Mouse (Mus musculus) intestine, embryonic 14.5 days (tissue): Measurements from ENCODE around the gene Axl. TPM values are rescaled to one million over a fixed set of nuclear protein-coding genes. Genes with fewer than 3 reads are reported as not detected.

ENCODE experiments used
- ATAC-seq: fragments of 200-750 bp; cut with Nextera tagmentation; replicated peaks from 2 replicates; pipeline ENCODE4 v1.8.0; 2017; ENCODE audit warnings: low read depth, moderate number of reproducible peaks, moderate TSS enrichment, moderate library complexity; ENCODE audit not compliant: low FRiP score, low TSS enrichment
- DNase-seq: peaks from one replicate; pipeline ENCODE4 v3.0.0-alpha.2; 2018; ENCODE audit warnings: low spot score
- H3K27ac ChIP-seq: fragments of 300-500 bp; sonication (generic); 2 replicates; pipeline ENCODE4 v1.5.1; 2014; ENCODE audit warnings: low read depth, mild to moderate bottlenecking, control low read depth
- H3K27me3 ChIP-seq: fragments of 300-500 bp; sonication (generic); replicated peaks from 2 replicates; pipeline ENCODE4 v1.6.1; 2014; ENCODE audit warnings: low read length, control low read depth; ENCODE audit not compliant: control insufficient read depth, insufficient read depth
- H3K36me3 ChIP-seq: fragments of 300-500 bp; sonication (generic); 2 replicates; pipeline ENCODE4 v1.6.1; 2014; ENCODE audit warnings: low read length, control low read depth; ENCODE audit not compliant: control insufficient read depth, insufficient read depth
- H3K4me1 ChIP-seq: fragments of 300-500 bp; sonication (generic); replicated peaks from 2 replicates; pipeline ENCODE4 v1.6.1; 2014; ENCODE audit warnings: low read length, control low read depth, mixed read lengths; ENCODE audit not compliant: control insufficient read depth, insufficient read depth
- H3K4me2 ChIP-seq: fragments of 300-500 bp; sonication (generic); 2 replicates; pipeline ENCODE4 v1.6.1; 2014; ENCODE audit warnings: low read length
- H3K4me3 ChIP-seq: fragments of 300-500 bp; sonication (generic); 2 replicates; pipeline ENCODE4 v1.5.1; 2014; ENCODE audit warnings: low read depth, low read length, control low read depth, mixed read lengths
- H3K9ac ChIP-seq: fragments of 300-500 bp; sonication (generic); 2 replicates; pipeline ENCODE4 v1.6.1; 2014; ENCODE audit warnings: mild to moderate bottlenecking, low read length
- H3K9me3 ChIP-seq: fragments of 300-500 bp; sonication (generic); 2 replicates; pipeline ENCODE4 v1.6.1; 2016; ENCODE audit warnings: low read length, control low read depth; ENCODE audit not compliant: control insufficient read depth
- WGBS: fragments of 180-500 bp; shearing (Covaris S2); extraction: QIAGEN DNeasy Blood & Tissue Kit; methylation state at CpG from one replicate; pipeline ENCODE4 v1.1.7; 2014; 5-methylcytosine and 5-hydroxymethylcytosine counted together
- polyA plus RNA-seq: library from polyadenylated mRNA; unstranded; fragments of >200 nt; fragmentation: Nextera tagmentation; extraction: Ambion mirVana; gene quantifications from 2 replicates; pipeline ENCODE4 v1.2.1, GENCODE M21; 2014

Gene Axl
- polyA plus RNA-seq, 1 experiment from 2014 or later: 71.1 TPM

DNA sequence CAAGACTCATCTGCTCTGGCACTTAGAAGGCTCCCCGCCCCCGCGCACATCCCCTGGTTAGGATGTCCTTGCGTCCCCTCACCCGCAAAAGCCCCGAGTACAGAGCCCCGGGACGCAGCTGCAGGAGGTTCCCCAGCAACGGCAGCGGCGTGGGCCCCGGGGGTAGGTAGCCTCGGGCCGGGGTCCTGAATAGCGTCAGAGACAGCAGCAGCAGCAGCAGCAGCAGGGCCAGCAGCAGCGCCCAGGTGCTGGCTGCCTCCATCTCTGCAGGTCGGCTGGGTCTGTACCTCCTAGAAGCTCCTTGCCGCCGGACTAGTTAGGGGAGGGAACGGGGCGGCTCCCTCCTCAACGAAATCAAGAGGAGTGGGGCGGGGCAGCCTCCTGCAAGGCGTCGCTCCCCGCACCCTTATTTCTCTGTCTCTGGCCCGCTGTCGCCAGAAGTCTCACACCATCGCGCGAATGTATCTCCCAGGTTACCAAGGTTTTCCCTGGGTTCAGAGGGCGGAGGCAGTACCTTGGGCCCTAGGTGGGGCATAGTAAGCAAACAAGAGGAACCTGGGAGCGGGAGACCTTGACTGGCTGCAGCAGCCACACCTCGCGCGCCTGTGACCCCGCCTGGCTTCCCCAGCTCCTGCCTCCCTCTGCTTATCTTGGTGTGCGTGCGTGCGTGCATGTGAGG, 27.9 kb upstream of the Axl start, which contains the start of gene Cyp2s1:
Gene Cyp2s1 (minus strand): TSS at position 673 of the 679 bp plus-strand sequence.
- DNase-seq (peak; percentile 75), ATAC-seq (peak; percentile 90)
- WGBS: 2% methylated on average over 40 of the region's 40 CpGs

GRCm38 (mm10) chr7:25815571-25815970, 27.1 kb upstream of the Axl start:
- Histone ChIP-seq H3K27me3 (peaks cover 5% of the 10 kb centered on the region; the same call in 1 of the 2 replicates), H3K9ac (peak overlapping the region; percentile 55), H3K36me3 (no peaks in the 10 kb centered on the region), H3K4me2 (peak overlapping the region; percentile 84), H3K4me1 (peaks cover 4% of the 10 kb centered on the region; the same call in 1 of the 2 replicates), H3K4me3 (peak overlapping the region; percentile 46), H3K27ac (peak overlapping the region; percentile 62; the same call in 1 of the 2 replicates), H3K9me3 (no peaks in the 10 kb centered on the region)
- DNase-seq (no peak), ATAC-seq (no peak)
- 13% methylated on average over 7 of the region's 7 CpGs for WGBS

More for the DNA sequence above, 27.9 kb upstream of the Axl start, which contains the start of gene Cyp2s1:
- peak within 1 kb of the TSS; percentile 84 for H3K4me2 ChIP-seq
- no peaks in the 10 kb centered on the region for H3K36me3 ChIP-seq
- peak within 1 kb of the TSS; percentile 46 for H3K4me3 ChIP-seq
- H3K9ac ChIP-seq: peak within 1 kb of the TSS; percentile 55
- peak within 1 kb of the TSS; percentile 62; the same call in 1 of the 2 replicates for H3K27ac ChIP-seq
- no peaks in the 10 kb centered on the region for H3K9me3 ChIP-seq
- H3K27me3 ChIP-seq: peaks cover 5% of the 10 kb centered on the region; the same call in 1 of the 2 replicates
- H3K4me1 ChIP-seq: peaks cover 4% of the 10 kb centered on the region; the same call in 1 of the 2 replicates

DNA sequence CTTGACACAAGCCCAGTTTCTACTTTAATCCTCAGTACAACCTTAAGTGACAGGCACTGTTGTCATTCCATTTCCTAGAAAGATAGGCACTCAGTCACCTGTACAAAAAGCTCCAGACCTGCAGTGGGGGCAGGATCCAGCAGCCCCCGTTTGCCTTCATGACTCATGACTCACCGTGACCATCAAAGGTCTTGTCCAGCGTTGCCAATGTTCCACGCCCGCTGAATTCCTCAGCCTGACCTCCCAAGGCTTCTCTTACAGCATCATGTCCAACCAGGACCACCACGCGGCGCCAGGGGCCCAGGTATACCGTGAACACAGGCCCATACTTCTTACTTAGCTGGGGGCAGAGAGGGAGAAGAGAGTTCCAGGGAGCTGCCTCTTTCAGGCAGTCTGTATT, 26.2 kb upstream of the Axl start:
- peaks cover 4% of the 10 kb centered on the region; the same call in 1 of the 2 replicates for H3K4me1 ChIP-seq
- ATAC-seq (no peak), DNase-seq (no peak)
- 73% methylated on average over 9 of the region's 9 CpGs for WGBS
- H3K9ac ChIP-seq: no peak overlapping the region
- H3K36me3 ChIP-seq: no peaks in the 10 kb centered on the region
- H3K4me3 ChIP-seq: no peak overlapping the region
- no peak overlapping the region for H3K27ac ChIP-seq
- H3K9me3 ChIP-seq: no peaks in the 10 kb centered on the region
- H3K27me3 ChIP-seq: peaks cover 5% of the 10 kb centered on the region; the same call in 1 of the 2 replicates
- H3K4me2 ChIP-seq: peak overlapping the region; percentile 84; the same call in 1 of the 2 replicates

DNA sequence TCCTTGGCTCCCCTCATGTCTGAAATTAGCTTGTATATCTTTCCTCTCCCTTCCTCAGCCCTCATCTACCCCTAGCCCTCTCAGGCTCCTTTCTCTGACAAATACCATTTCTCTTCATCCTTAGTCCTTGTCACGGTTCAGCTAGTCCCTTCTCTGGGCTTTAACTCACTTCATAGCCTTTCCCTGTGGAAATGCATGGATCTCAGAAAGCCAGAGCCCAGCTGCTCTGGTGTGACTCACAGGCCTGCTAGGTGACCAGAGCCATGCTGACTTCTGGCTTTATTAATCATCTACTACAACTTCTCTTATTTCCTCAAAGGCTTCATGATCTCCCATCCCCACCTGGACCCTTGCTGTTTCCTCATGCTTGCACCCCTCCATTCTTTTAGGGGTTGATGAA, 23.7 kb upstream of the Axl start:
- Histone ChIP-seq H3K27me3 (peaks cover 5% of the 10 kb centered on the region; the same call in 1 of the 2 replicates), H3K4me1 (peaks cover 4% of the 10 kb centered on the region; the same call in 1 of the 2 replicates), H3K36me3 (no peaks in the 10 kb centered on the region), H3K9ac (no peak overlapping the region), H3K4me3 (no peak overlapping the region), H3K4me2 (no peak overlapping the region), H3K9me3 (no peaks in the 10 kb centered on the region), H3K27ac (no peak overlapping the region)
- ATAC-seq: no peak
- 67% methylated on average over 1 of the region's 1 CpGs for WGBS
- no peak for DNase-seq

GRCm38 (mm10) chr7:25811716-25812115, 23.2 kb upstream of the Axl start:
- H3K4me1 ChIP-seq: peaks cover 4% of the 10 kb centered on the region; the same call in 1 of the 2 replicates
- no peak overlapping the region for H3K9ac ChIP-seq
- H3K36me3 ChIP-seq: no peaks in the 10 kb centered on the region
- no peak overlapping the region for H3K4me2 ChIP-seq
- ATAC-seq (no peak), DNase-seq (no peak)
- 85% methylated on average over 2 of the region's 2 CpGs for WGBS
- H3K27ac ChIP-seq: no peak overlapping the region
- no peak overlapping the region for H3K4me3 ChIP-seq
- no peaks in the 10 kb centered on the region for H3K9me3 ChIP-seq
- H3K27me3 ChIP-seq: peaks cover 5% of the 10 kb centered on the region; the same call in 1 of the 2 replicates

- Histone ChIP-seq H3K27me3 (no peaks in the 10 kb centered on the region), H3K4me3 (peak overlapping the region; percentile 17; the same call in 1 of the 2 replicates)
- peak; percentile 40; the same call in 1 of the 2 replicates for ATAC-seq
Observed at GRCm38 (mm10) chr7:25805631-25806343, 17.3 kb upstream of the Axl start.

DNA sequence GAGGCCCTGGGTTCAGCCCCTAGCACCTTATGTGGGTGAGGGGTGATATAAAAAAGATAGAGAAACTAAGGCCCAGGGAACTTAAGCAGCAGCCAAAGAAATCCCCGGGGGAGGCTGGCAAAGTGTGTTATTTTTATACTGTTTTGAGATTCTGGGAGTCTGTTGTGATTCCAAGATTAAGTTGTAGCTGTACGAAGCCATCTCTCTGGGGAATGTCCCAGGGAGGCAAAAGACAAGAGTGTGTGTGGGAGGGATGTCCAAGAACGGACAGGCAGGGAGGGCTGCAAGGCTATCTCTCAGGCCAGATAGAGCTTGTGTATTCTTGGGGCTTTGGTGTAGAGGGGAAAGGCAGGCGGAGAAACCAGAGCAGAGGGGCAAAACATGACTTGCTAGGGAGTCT, 16.3 kb upstream of the Axl start:
- no peak overlapping the region for H3K9ac ChIP-seq
- DNase-seq: no peak
- no peak for ATAC-seq
- no peak overlapping the region for H3K4me3 ChIP-seq
- H3K27me3 ChIP-seq: no peaks in the 10 kb centered on the region
- no peak overlapping the region for H3K27ac ChIP-seq
- no peaks in the 10 kb centered on the region for H3K36me3 ChIP-seq
- H3K4me1 ChIP-seq: peaks cover 14% of the 10 kb centered on the region
- H3K9me3 ChIP-seq: no peaks in the 10 kb centered on the region
- 70% methylated on average over 4 of the region's 4 CpGs for WGBS
- no peak overlapping the region for H3K4me2 ChIP-seq

More at GRCm38 (mm10) chr7:25805631-25806343, 17.3 kb upstream of the Axl start:
- no peak overlapping the region for H3K27ac ChIP-seq
- H3K4me1 ChIP-seq: peaks cover 14% of the 10 kb centered on the region
- no peaks in the 10 kb centered on the region for H3K36me3 ChIP-seq
- peak; percentile 93 for DNase-seq
- H3K9me3 ChIP-seq: no peaks in the 10 kb centered on the region
- H3K4me2 ChIP-seq: peak overlapping the region; percentile 41; the same call in 1 of the 2 replicates
- H3K9ac ChIP-seq: peak overlapping the region; percentile 34; the same call in 1 of the 2 replicates
- WGBS: 20% methylated on average over 21 of the region's 21 CpGs

- H3K9ac ChIP-seq: no peak overlapping the region
- H3K27ac ChIP-seq: no peak overlapping the region
- no peak for ATAC-seq
- no peaks in the 10 kb centered on the region for H3K9me3 ChIP-seq
- DNase-seq: no peak
- no peak overlapping the region for H3K4me3 ChIP-seq
- WGBS: 77% methylated on average over 13 of the region's 13 CpGs
- no peaks in the 10 kb centered on the region for H3K36me3 ChIP-seq
- no peak overlapping the region for H3K4me2 ChIP-seq
- H3K4me1 ChIP-seq: peaks cover 14% of the 10 kb centered on the region
- H3K27me3 ChIP-seq: no peaks in the 10 kb centered on the region
Observed at GRCm38 (mm10) chr7:25803460-25803859, 15.0 kb upstream of the Axl start.
